33 mouse cellular contexts compared by ENCODE assay signal in genomic region chr2:93613020-93613419, GRCm38 (mm10). TPM values are rescaled to one million over a fixed set of nuclear protein-coding genes. Genes with fewer than 3 reads are reported as not detected.
DNase-seq lines count a peak whose midpoint lies in the region; ATAC-seq and TF ChIP-seq lines count a peak whose summit lies in the region.
"Had no signal": no experiment of that assay in that cellular context is flagged by ENCODE, and none has a peak within 500 bp of the region (broad histone marks: within the 10 kb centered on the region; RNA-seq: fewer than 3 reads in every experiment).

No protein-coding gene starts in this region.

- dilution Hi-C loops in CH12.LX (cut with MboI; ENCODE audit: extremely low pct_ligation_motif_present, extremely low pct_unique_long_range_greater_than_20kb, low sequenced_read_pairs) = no loop called here

- no peak for TF ChIP-seq POLR2A in CH12.LX (IDR thresholded peaks at IDR 0.05; ENCODE audit: low read depth, low read length)

- in situ Hi-C loops in CH12.LX (cut with MboI; ENCODE audit: low pct_ligation_motif_present, low pct_unique_long_range_greater_than_20kb, low sequenced_read_pairs) = no loop called here

- no peaks in the 10 kb centered on the region for H3K79me2 ChIP-seq in CH12.LX (replicated peaks; ENCODE audit: control insufficient read depth, extremely low read depth, insufficient read depth, poor library complexity, severe bottlenecking)

- peak; percentile 61; the same call in 1 of the 2 replicates for ATAC-seq in liver, embryonic 16.5 days (ENCODE audit: low read depth)
- peak; percentile 84 for ATAC-seq in intestine, embryonic 15.5 days
- ATAC-seq in intestine, postnatal 0 days = peak; percentile 53; the same call in 1 of the 2 replicates
- ATAC-seq: activated CD4-positive, CD25-positive, alpha-beta regulatory T cell, adult 4 months; forebrain, embryonic 14.5 days; forebrain, embryonic 16.5 days; Patski had no signal

- no peak overlapping the region for H3K4me2 ChIP-seq in liver, embryonic 16.5 days (ENCODE audit: low read depth, low read length)
- H3K4me2 ChIP-seq in CH12.LX (ENCODE audit: insufficient read depth, low read depth, poor library complexity, severe bottlenecking) = 0 out of 2 replicates have a peak overlapping the region, but pooled peaks have one; percentile 14
- no peak overlapping the region for H3K4me2 ChIP-seq in intestine, embryonic 15.5 days (replicated peaks)
- no peak overlapping the region for H3K4me2 ChIP-seq in intestine, postnatal 0 days (replicated peaks; ENCODE audit: low read depth)
- H3K4me2 ChIP-seq: embryonic facial prominence, embryonic 13.5 days; embryonic facial prominence, embryonic 15.5 days; forebrain, embryonic 12.5 days had no signal

- DNase-seq in liver (no peak), CH12.LX (ENCODE audit: extremely low read depth) (no peak)
- DNase-seq in ovary, postnatal 36 days (ENCODE audit: low spot score) = no peak
- DNase-seq in adrenal gland, adult 2 months = no peak
- DNase-seq in gastrocnemius, postnatal 10 days = no peak
- DNase-seq: adrenal gland, postnatal 10 days; adrenal gland, postnatal 25 days; cerebellum, adult 11 months; cerebellum, adult 18-20 months; cerebellum, adult 8-10 months; cerebellum, adult 9-11 months; cerebellum, postnatal 14 days; cerebellum, postnatal 36 days; embryo, embryonic 11 days had no signal

- no peak overlapping the region for H3K27ac ChIP-seq in liver, embryonic 16.5 days (ENCODE audit: low read length)
- H3K27ac ChIP-seq in CH12.LX (ENCODE audit: insufficient read depth, low read depth) = no peak overlapping the region
- H3K27ac ChIP-seq in intestine, embryonic 15.5 days = no peak overlapping the region
- no peak overlapping the region for H3K27ac ChIP-seq in intestine, postnatal 0 days (ENCODE audit: low read depth, low read length)
- H3K27ac ChIP-seq: embryonic facial prominence, embryonic 15.5 days; forebrain, embryonic 10.5 days; forebrain, embryonic 12.5 days had no signal

- no peak for TF ChIP-seq RAD21 in CH12.LX (IDR thresholded peaks at IDR 0.05; ENCODE audit: low read depth, low read length)

- H3K9me3 ChIP-seq in liver, embryonic 16.5 days (replicated peaks; ENCODE audit: control insufficient read depth, low read length) = no peaks in the 10 kb centered on the region
- H3K9me3 ChIP-seq in CH12.LX (replicated peaks; ENCODE audit: low read length) = no peaks in the 10 kb centered on the region
- no peaks in the 10 kb centered on the region for H3K9me3 ChIP-seq in intestine, embryonic 15.5 days
- no peaks in the 10 kb centered on the region for H3K9me3 ChIP-seq in intestine, postnatal 0 days (ENCODE audit: control insufficient read depth)
- H3K9me3 ChIP-seq: embryonic facial prominence, embryonic 13.5 days; embryonic facial prominence, embryonic 15.5 days; forebrain, embryonic 10.5 days; forebrain, embryonic 12.5 days; G1E had no signal

- no peaks in the 10 kb centered on the region for H3K36me3 ChIP-seq in liver, embryonic 16.5 days (ENCODE audit: control insufficient read depth, insufficient read depth)
- no peaks in the 10 kb centered on the region for H3K36me3 ChIP-seq in CH12.LX (replicated peaks in 1 of 2; ENCODE audit: control insufficient read depth in 1 of 2, insufficient read depth in 1 of 2, low read length in 1 of 2)
- H3K36me3 ChIP-seq in intestine, embryonic 15.5 days = no peaks in the 10 kb centered on the region
- no peaks in the 10 kb centered on the region for H3K36me3 ChIP-seq in intestine, postnatal 0 days (ENCODE audit: control insufficient read depth, insufficient read depth)
- H3K36me3 ChIP-seq: embryonic facial prominence, embryonic 13.5 days; embryonic facial prominence, embryonic 15.5 days; forebrain, embryonic 10.5 days; forebrain, embryonic 12.5 days; G1E had no signal

- H3K27me3 ChIP-seq in liver, embryonic 16.5 days (ENCODE audit: control insufficient read depth, insufficient read depth, low read depth, low read length) = no peaks in the 10 kb centered on the region
- peaks cover 90% of the 10 kb centered on the region for H3K27me3 ChIP-seq in CH12.LX (replicated peaks)
- H3K27me3 ChIP-seq in intestine, embryonic 15.5 days (replicated peaks) = 0 out of 2 replicates have a peak, but pooled peaks cover 2% of the 10 kb centered on the region
- H3K27me3 ChIP-seq in intestine, postnatal 0 days (replicated peaks; ENCODE audit: control insufficient read depth, insufficient read depth, low read length) = 0 out of 2 replicates have a peak, but pooled peaks cover 7% of the 10 kb centered on the region
- H3K27me3 ChIP-seq: embryonic facial prominence, embryonic 13.5 days had no signal

- WGBS in liver, embryonic 16.5 days (ENCODE audit: insufficient replicate concordance) = 54% methylated on average over 7 of the region's 7 CpGs
- 66% methylated on average over 7 of the region's 7 CpGs for WGBS in intestine, embryonic 15.5 days
- WGBS in intestine, postnatal 0 days = 48% methylated on average over 7 of the region's 7 CpGs

- no peak overlapping the region for H3K4me3 ChIP-seq in liver, embryonic 16.5 days (ENCODE audit: low read depth, low read length)
- H3K4me3 ChIP-seq in CH12.LX (replicated peaks in 1 of 3; ENCODE audit: low read depth in 2 of 3, low read length in 2 of 3, poor library complexity in 1 of 3) = no peak overlapping the region
- no peak overlapping the region for H3K4me3 ChIP-seq in intestine, embryonic 15.5 days (replicated peaks)
- H3K4me3 ChIP-seq in intestine, postnatal 0 days (ENCODE audit: low read depth, low read length) = no peak overlapping the region
- H3K4me3 ChIP-seq: embryonic facial prominence, embryonic 13.5 days; embryonic facial prominence, embryonic 15.5 days; erythroblast, embryonic 14.5 days; forebrain, embryonic 10.5 days; forebrain, embryonic 12.5 days had no signal

- H3K9ac ChIP-seq in liver, embryonic 16.5 days (ENCODE audit: low read depth, low read length) = no peak overlapping the region
- H3K9ac ChIP-seq in CH12.LX (ENCODE audit: insufficient read depth, low read depth) = no peak overlapping the region
- H3K9ac ChIP-seq in intestine, embryonic 15.5 days = no peak overlapping the region
- no peak overlapping the region for H3K9ac ChIP-seq in intestine, postnatal 0 days (ENCODE audit: low read depth, low read length)
- H3K9ac ChIP-seq: embryonic facial prominence, embryonic 13.5 days; embryonic facial prominence, embryonic 15.5 days; forebrain, embryonic 12.5 days had no signal

- TF ChIP-seq CTCF in CH12.LX (conservative IDR thresholded peaks at IDR 0.05 in 1 of 2, IDR thresholded peaks at IDR 0.05 in 1 of 2; ENCODE audit: low read depth in 2 of 2, low read length in 2 of 2) = no peak
- TF ChIP-seq CTCF in intestine, postnatal 0 days (IDR thresholded peaks at IDR 0.05; ENCODE audit: low read depth) = no peak

- no peaks in the 10 kb centered on the region for H3K4me1 ChIP-seq in liver, embryonic 16.5 days (ENCODE audit: control insufficient read depth, low read depth, low read length)
- no peaks in the 10 kb centered on the region for H3K4me1 ChIP-seq in CH12.LX (ENCODE audit: control insufficient read depth in 1 of 2, insufficient read depth in 2 of 2)
- no peaks in the 10 kb centered on the region for H3K4me1 ChIP-seq in intestine, embryonic 15.5 days (replicated peaks)
- H3K4me1 ChIP-seq in intestine, postnatal 0 days (replicated peaks; ENCODE audit: control insufficient read depth, insufficient read depth, low read length) = no peaks in the 10 kb centered on the region
- H3K4me1 ChIP-seq: forebrain, embryonic 12.5 days had no signal

- TF ChIP-seq EP300 in CH12.LX (IDR thresholded peaks at IDR 0.05; ENCODE audit: low read length) = no peak

TF ChIP-seq in CH12.LX, 34 proteins besides CTCF, POLR2A, EP300 and RAD21:
- TF ChIP-seq MAZ (IDR thresholded peaks at IDR 0.05; ENCODE audit: low read depth, low read length) = no peak
- TF ChIP-seq POLR2AphosphoS2 (IDR thresholded peaks at IDR 0.05; ENCODE audit: low read depth, low read length) = no peak
- TF ChIP-seq ELF1 (IDR thresholded peaks at IDR 0.05; ENCODE audit: low read depth, low read length) = no peak
- TF ChIP-seq IRF4 (IDR thresholded peaks at IDR 0.05; ENCODE audit: low read depth, low read length) = no peak
- no peak for TF ChIP-seq GABPA (IDR thresholded peaks at IDR 0.05; ENCODE audit: insufficient replicate concordance, low read depth, low read length)
- TF ChIP-seq HCFC1 (IDR thresholded peaks at IDR 0.05; ENCODE audit: low read depth, low read length) = no peak
- no peak for TF ChIP-seq USF1 (IDR thresholded peaks at IDR 0.05; ENCODE audit: low read depth, low read length)

RNA-seq across cellular contexts. Expression of gene Alx4, which starts 29.2 kb away (rescaled TPM):
- polyA plus RNA-seq in liver, embryonic 16.5 days (2015; fragmentation: Nextera tagmentation; extraction: Ambion mirVana) = 0.02 TPM in 1 of 2 replicates, not detected in the other
- not detected in 2 replicates for total RNA-seq in CH12.LX (2012; rRNA removed)
- total RNA-seq in CH12.LX (2014; rRNA removed) = not detected in 2 replicates
- not detected in 2 replicates for polyA plus RNA-seq in CH12.LX (2012; ENCODE audit: insufficient read length, low read depth)
- 0.14 and 0.19 TPM in 2 replicates for polyA plus RNA-seq in intestine, embryonic 15.5 days (2015; fragmentation: Nextera tagmentation; extraction: Ambion mirVana)
- not detected in 2 replicates for polyA plus RNA-seq in intestine, postnatal 0 days (2015; fragmentation: Nextera tagmentation; extraction: Ambion mirVana)
- under 1 TPM; 0.26 to 0.62 TPM for total RNA-seq in adrenal gland, adult 2 months (2021)
- polyA plus RNA-seq in adrenal gland, adult 2 months (2012; rRNA removed) = 0.51 and 0.68 TPM in 2 replicates
- total RNA-seq in gastrocnemius, postnatal 10 days (2021) = under 1 TPM; 0.78 to 0.81 TPM
- total RNA-seq: common myeloid progenitor, adult 5-6 weeks had no signal
- polyA plus RNA-seq: activated CD4-positive, CD25-positive, alpha-beta regulatory T cell, adult 4 months; C2C12; G1E; Patski had no signal

RNA-seq across cellular contexts. Expression of gene Gm10803, which starts 52.7 kb away (rescaled TPM):
- polyA plus RNA-seq in liver, embryonic 16.5 days (2015; fragmentation: Nextera tagmentation; extraction: Ambion mirVana) = not detected in 2 replicates
- total RNA-seq in CH12.LX (2012; rRNA removed) (not detected in 2 replicates), CH12.LX (2014; rRNA removed) (not detected in 2 replicates)
- polyA plus RNA-seq in CH12.LX (2012; ENCODE audit: insufficient read length, low read depth) = not detected in 2 replicates
- polyA plus RNA-seq in intestine, embryonic 15.5 days (2015; fragmentation: Nextera tagmentation; extraction: Ambion mirVana) = not detected in 2 replicates
- polyA plus RNA-seq in intestine, postnatal 0 days (2015; fragmentation: Nextera tagmentation; extraction: Ambion mirVana) = not detected in 2 replicates
- not detected for total RNA-seq in adrenal gland, adult 2 months (2021)
- not detected in 2 replicates for polyA plus RNA-seq in adrenal gland, adult 2 months (2012; rRNA removed)
- total RNA-seq in gastrocnemius, postnatal 10 days (2021) = not detected
- total RNA-seq: adrenal gland, adult 18-20 months; adrenal gland, postnatal 10 days; adrenal gland, postnatal 25 days; adrenal gland, postnatal 4 days; common myeloid progenitor, adult 5-6 weeks; G1E had no signal
- polyA plus RNA-seq: activated CD4-positive, CD25-positive, alpha-beta regulatory T cell, adult 4 months; brain, embryonic 14.5 days; C2C12; embryonic facial prominence, embryonic 11.5 days; embryonic facial prominence, embryonic 13.5 days; embryonic facial prominence, embryonic 15.5 days; erythroblast, embryonic 14.5 days; forebrain, embryonic 10.5 days; forebrain, embryonic 12.5 days; forebrain, embryonic 14.5 days; forebrain, embryonic 16.5 days; G1E; Patski had no signal
